In the genomic region with DNA sequence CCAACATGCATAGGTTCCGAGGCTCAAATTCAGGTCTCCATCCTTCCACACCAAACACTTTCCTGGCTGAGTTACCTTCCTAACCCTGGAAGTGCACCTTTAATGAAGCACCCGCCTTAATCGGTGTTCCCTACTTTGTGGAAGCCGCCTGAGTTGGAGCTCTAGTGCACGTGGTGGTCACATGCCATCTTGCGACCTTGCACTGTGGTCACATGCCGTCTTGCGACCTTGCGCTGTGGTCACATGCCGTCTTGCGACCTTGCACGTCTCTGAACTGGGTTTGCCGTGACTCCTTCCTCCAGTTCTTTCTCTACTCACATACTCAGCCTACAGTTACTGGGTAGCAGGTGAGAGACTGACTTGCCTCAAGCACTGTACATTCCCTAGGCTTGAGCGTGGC, we compare ENCODE assay signal across 17 mouse cellular contexts.
DNase-seq lines count a peak whose midpoint lies in the region; ATAC-seq and TF ChIP-seq lines count a peak whose summit lies in the region.
"Had no signal": no experiment of that assay in that cellular context is flagged by ENCODE, and none has a peak within 500 bp of the region (broad histone marks: within the 10 kb centered on the region; RNA-seq: fewer than 3 reads in every experiment).

No protein-coding gene starts in this region.

- DNase-seq in heart, embryonic 10.5 days (ENCODE audit: low spot score), result no peak
- DNase-seq in lung, adult 2 months, result no peak
- DNase-seq in kidney, adult 8-10 months, result peak; percentile 50 to 73
- no peak for DNase-seq in limb, embryonic 10.5 days (ENCODE audit: low spot score)
- no peak for DNase-seq in embryo, embryonic 10.5 days (ENCODE audit: low spot score)
- DNase-seq in gastrocnemius, postnatal 14 days, result no peak
- DNase-seq: adrenal gland, postnatal 36 days; cerebellum, adult 9-10 months; thymus, postnatal 36 days had no signal

- H3K4me2 ChIP-seq in heart, embryonic 11.5 days, result no peak overlapping the region
- H3K4me2 ChIP-seq in lung, embryonic 16.5 days (ENCODE audit: low read depth, low read length), result no peak overlapping the region
- H3K4me2 ChIP-seq: heart, embryonic 15.5 days; limb, embryonic 12.5 days; liver, embryonic 15.5 days had no signal

- no peaks in the 10 kb centered on the region for H3K9me3 ChIP-seq in heart, embryonic 10.5 days
- no peaks in the 10 kb centered on the region for H3K9me3 ChIP-seq in heart, embryonic 11.5 days (replicated peaks; ENCODE audit: control insufficient read depth, low read length)
- no peaks in the 10 kb centered on the region for H3K9me3 ChIP-seq in lung, embryonic 16.5 days (ENCODE audit: control insufficient read depth, low read length)
- no peaks in the 10 kb centered on the region for H3K9me3 ChIP-seq in limb, embryonic 10.5 days (replicated peaks)
- H3K9me3 ChIP-seq: heart, embryonic 15.5 days; limb, embryonic 12.5 days; liver, embryonic 15.5 days had no signal

- WGBS in heart, embryonic 10.5 days, result 89% methylated on average over 14 of the region's 14 CpGs
- 91% methylated on average over 14 of the region's 14 CpGs for WGBS in heart, embryonic 11.5 days (ENCODE audit: insufficient replicate concordance)
- WGBS in lung, embryonic 16.5 days, result 87% methylated on average over 14 of the region's 14 CpGs
- 89% methylated on average over 14 of the region's 14 CpGs for WGBS in lung, adult 2 months
- WGBS in limb, embryonic 10.5 days, result 90% methylated on average over 14 of the region's 14 CpGs

- TF ChIP-seq CTCF in lung, adult 2 months (IDR thresholded peaks at IDR 0.05; ENCODE audit: insufficient read depth, low read length), result no peak

- H3K27ac ChIP-seq in heart, embryonic 10.5 days, result 0 out of 2 replicates have a peak overlapping the region, but pooled peaks have one; percentile 56
- H3K27ac ChIP-seq in heart, embryonic 11.5 days (ENCODE audit: low read depth, low read length), result no peak overlapping the region
- no peak overlapping the region for H3K27ac ChIP-seq in lung, embryonic 16.5 days (ENCODE audit: low read length)
- H3K27ac ChIP-seq in limb, embryonic 10.5 days, result peak overlapping the region; percentile 39
- H3K27ac ChIP-seq: heart, embryonic 15.5 days; left cerebral cortex, adult 2 months; liver, embryonic 15.5 days had no signal

- ATAC-seq in heart, embryonic 11.5 days (replicated peaks; ENCODE audit: insufficient number of reproducible peaks, low FRiP score, low TSS enrichment), result no peak
- 0 out of 2 replicates have a peak, but pooled peaks have one; percentile 4 for ATAC-seq in lung, embryonic 16.5 days (ENCODE audit: low read depth)
- ATAC-seq: forebrain, embryonic 14.5 days had no signal

- H3K4me1 ChIP-seq in heart, embryonic 10.5 days, result peaks cover 19% of the 10 kb centered on the region
- peaks cover 12% of the 10 kb centered on the region; the same call in 1 of the 2 replicates for H3K4me1 ChIP-seq in heart, embryonic 11.5 days (ENCODE audit: control insufficient read depth, insufficient read depth, low read length)
- H3K4me1 ChIP-seq in lung, embryonic 16.5 days (replicated peaks; ENCODE audit: control insufficient read depth, insufficient read depth, low read length), result peaks cover 15% of the 10 kb centered on the region
- H3K4me1 ChIP-seq in lung, adult 2 months (ENCODE audit: control insufficient read depth, insufficient read depth, low read length), result no peaks in the 10 kb centered on the region
- peaks cover 67% of the 10 kb centered on the region for H3K4me1 ChIP-seq in limb, embryonic 10.5 days

- TF ChIP-seq POLR2A in lung, adult 2 months (IDR thresholded peaks at IDR 0.05; ENCODE audit: borderline replicate concordance, extremely low read depth, low read depth, low read length), result no peak

- no peaks in the 10 kb centered on the region for H3K27me3 ChIP-seq in heart, embryonic 10.5 days (ENCODE audit: insufficient read depth, poor library complexity, severe bottlenecking)
- no peaks in the 10 kb centered on the region for H3K27me3 ChIP-seq in heart, embryonic 11.5 days (ENCODE audit: control insufficient read depth, insufficient read depth, low read length)
- no peaks in the 10 kb centered on the region for H3K27me3 ChIP-seq in lung, embryonic 16.5 days (ENCODE audit: control insufficient read depth, insufficient read depth, low read depth, low read length)
- no peaks in the 10 kb centered on the region for H3K27me3 ChIP-seq in limb, embryonic 10.5 days (ENCODE audit: low read depth, poor library complexity, severe bottlenecking)
- H3K27me3 ChIP-seq: CH12.LX; heart, embryonic 15.5 days; limb, embryonic 12.5 days; liver, embryonic 15.5 days had no signal

- H3K4me3 ChIP-seq in heart, embryonic 10.5 days, result no peak overlapping the region
- H3K4me3 ChIP-seq in heart, embryonic 11.5 days (ENCODE audit: low read depth, low read length), result no peak overlapping the region
- H3K4me3 ChIP-seq in lung, embryonic 16.5 days (ENCODE audit: low read length), result no peak overlapping the region
- no peak overlapping the region for H3K4me3 ChIP-seq in lung, adult 2 months (replicated peaks; ENCODE audit: extremely low read depth, low read depth, low read length)
- H3K4me3 ChIP-seq in limb, embryonic 10.5 days, result no peak overlapping the region
- H3K4me3 ChIP-seq: heart, embryonic 15.5 days; left cerebral cortex, adult 2 months; limb, embryonic 12.5 days; liver, embryonic 15.5 days had no signal

- no peak overlapping the region for H3K9ac ChIP-seq in heart, embryonic 11.5 days (ENCODE audit: low read depth, low read length)
- no peak overlapping the region for H3K9ac ChIP-seq in lung, embryonic 16.5 days (ENCODE audit: low read length)
- H3K9ac ChIP-seq: heart, embryonic 15.5 days; limb, embryonic 12.5 days; liver, embryonic 15.5 days had no signal

- intact Hi-C loops in gastrocnemius, postnatal 14 days (cut with DNase I; ENCODE audit: low total_unique reads), result no loop called here

- H3K36me3 ChIP-seq in heart, embryonic 10.5 days, result peaks cover 10% of the 10 kb centered on the region
- H3K36me3 ChIP-seq in heart, embryonic 11.5 days (ENCODE audit: control insufficient read depth, insufficient read depth, low read length), result peaks cover 5% of the 10 kb centered on the region; the same call in 1 of the 2 replicates
- H3K36me3 ChIP-seq in lung, embryonic 16.5 days (ENCODE audit: control insufficient read depth, insufficient read depth, low read length), result peaks cover 2% of the 10 kb centered on the region; the same call in 1 of the 2 replicates
- H3K36me3 ChIP-seq in limb, embryonic 10.5 days, result peaks cover 78% of the 10 kb centered on the region
- H3K36me3 ChIP-seq: heart, embryonic 15.5 days; liver, embryonic 15.5 days had no signal

Comparison
In these comparisons a context has a peak if more than half of its experiments do, and no peak if none do; other contexts are left out.
1. H3K27ac ChIP-seq: peak in heart, embryonic 10.5 days (single experiment) and limb, embryonic 10.5 days (single experiment); none in heart, embryonic 11.5 days (single experiment) and lung, embryonic 16.5 days (single experiment).
2. DNase-seq: peak in kidney, adult 8-10 months (2 of 2); none in heart, embryonic 10.5 days (single experiment), lung, adult 2 months (single experiment), limb, embryonic 10.5 days (single experiment), embryo, embryonic 10.5 days (single experiment) and gastrocnemius, postnatal 14 days (single experiment).